8 mouse cellular contexts compared by ENCODE assay signal in genomic region chr13:35581616-35582015, GRCm38 (mm10).
DNase-seq lines count a peak whose midpoint lies in the region; ATAC-seq and TF ChIP-seq lines count a peak whose summit lies in the region.

No protein-coding gene starts in this region.

- no peak for ATAC-seq in heart, embryonic 11.5 days (replicated peaks; ENCODE audit: insufficient number of reproducible peaks, low FRiP score, low TSS enrichment)
- ATAC-seq in hindbrain, postnatal 0 days = no peak
- ATAC-seq in stomach, postnatal 0 days (ENCODE audit: low FRiP score, low TSS enrichment) = no peak
- ATAC-seq in granulocyte monocyte progenitor cell, adult 5-6 weeks (replicated peaks; ENCODE audit: poor library complexity, severe bottlenecking) = no peak

- H3K4me3 ChIP-seq in heart, embryonic 10.5 days = no peak overlapping the region
- no peak overlapping the region for H3K4me3 ChIP-seq in heart, embryonic 11.5 days (ENCODE audit: low read depth, low read length)
- H3K4me3 ChIP-seq in hindbrain, postnatal 0 days (ENCODE audit: low read length) = no peak overlapping the region
- H3K4me3 ChIP-seq in stomach, postnatal 0 days (ENCODE audit: low read depth, low read length) = no peak overlapping the region

- no peak for TF ChIP-seq EP300 in stomach, postnatal 0 days (optimal IDR thresholded peaks at IDR 0.05)

- DNase-seq in heart, embryonic 10.5 days (ENCODE audit: low spot score) = peak; percentile 70
- peak; percentile 21 for DNase-seq in right cerebral cortex, postnatal 14 days
- DNase-seq in right cerebral cortex, adult 18-20 months = no peak
- peak; percentile 44 for DNase-seq in hindbrain, postnatal 0 days (ENCODE audit: low spot score)
- peak; percentile 21 for DNase-seq in stomach, postnatal 0 days (ENCODE audit: low spot score)
- no peak for DNase-seq in thymus, postnatal 0 days (ENCODE audit: low spot score)

- H3K4me2 ChIP-seq in heart, embryonic 11.5 days = no peak overlapping the region
- H3K4me2 ChIP-seq in hindbrain, postnatal 0 days (ENCODE audit: low read depth, low read length) = no peak overlapping the region
- H3K4me2 ChIP-seq in stomach, postnatal 0 days (replicated peaks; ENCODE audit: low read depth) = no peak overlapping the region

- no peak overlapping the region for H3K9ac ChIP-seq in heart, embryonic 11.5 days (ENCODE audit: low read depth, low read length)
- H3K9ac ChIP-seq in hindbrain, postnatal 0 days (replicated peaks; ENCODE audit: low read length) = no peak overlapping the region
- no peak overlapping the region for H3K9ac ChIP-seq in stomach, postnatal 0 days (ENCODE audit: low read length)

- H3K27ac ChIP-seq in heart, embryonic 10.5 days = no peak overlapping the region
- H3K27ac ChIP-seq in heart, embryonic 11.5 days (ENCODE audit: low read depth, low read length) = no peak overlapping the region
- H3K27ac ChIP-seq in hindbrain, postnatal 0 days = no peak overlapping the region
- no peak overlapping the region for H3K27ac ChIP-seq in stomach, postnatal 0 days (replicated peaks)

- H3K4me1 ChIP-seq in heart, embryonic 10.5 days = 0 out of 2 replicates have a peak, but pooled peaks cover 5% of the 10 kb centered on the region
- H3K4me1 ChIP-seq in heart, embryonic 11.5 days (ENCODE audit: control insufficient read depth, insufficient read depth, low read length) = peaks cover 5% of the 10 kb centered on the region; the same call in 1 of the 2 replicates
- H3K4me1 ChIP-seq in hindbrain, postnatal 0 days (ENCODE audit: insufficient read depth, low read length) = no peaks in the 10 kb centered on the region
- no peaks in the 10 kb centered on the region for H3K4me1 ChIP-seq in stomach, postnatal 0 days (replicated peaks; ENCODE audit: control insufficient read depth, insufficient read depth)

- H3K27me3 ChIP-seq in heart, embryonic 10.5 days (ENCODE audit: insufficient read depth, poor library complexity, severe bottlenecking) = no peaks in the 10 kb centered on the region
- no peaks in the 10 kb centered on the region for H3K27me3 ChIP-seq in heart, embryonic 11.5 days (ENCODE audit: control insufficient read depth, insufficient read depth, low read length)
- no peaks in the 10 kb centered on the region for H3K27me3 ChIP-seq in hindbrain, postnatal 0 days (ENCODE audit: insufficient read depth, low read length)
- H3K27me3 ChIP-seq in stomach, postnatal 0 days (ENCODE audit: control insufficient read depth, insufficient read depth, low read length) = no peaks in the 10 kb centered on the region

- H3K9me3 ChIP-seq in heart, embryonic 10.5 days = no peaks in the 10 kb centered on the region
- no peaks in the 10 kb centered on the region for H3K9me3 ChIP-seq in heart, embryonic 11.5 days (replicated peaks; ENCODE audit: control insufficient read depth, low read length)
- H3K9me3 ChIP-seq in hindbrain, postnatal 0 days (ENCODE audit: low read length) = no peaks in the 10 kb centered on the region
- H3K9me3 ChIP-seq in stomach, postnatal 0 days (ENCODE audit: control insufficient read depth, low read length) = no peaks in the 10 kb centered on the region

- no peaks in the 10 kb centered on the region for H3K36me3 ChIP-seq in heart, embryonic 10.5 days
- no peaks in the 10 kb centered on the region for H3K36me3 ChIP-seq in heart, embryonic 11.5 days (ENCODE audit: control insufficient read depth, insufficient read depth, low read length)
- no peaks in the 10 kb centered on the region for H3K36me3 ChIP-seq in hindbrain, postnatal 0 days (ENCODE audit: insufficient read depth, low read length)
- no peaks in the 10 kb centered on the region for H3K36me3 ChIP-seq in stomach, postnatal 0 days (ENCODE audit: control insufficient read depth, insufficient read depth, low read length)

- TF ChIP-seq CTCF in hindbrain, postnatal 0 days (IDR thresholded peaks at IDR 0.05; ENCODE audit: low read depth) = no peak
- no peak for TF ChIP-seq CTCF in stomach, postnatal 0 days (IDR thresholded peaks at IDR 0.05; ENCODE audit: low read depth)

- WGBS in heart, embryonic 10.5 days = 19% methylated on average over 3 of the region's 3 CpGs
- WGBS in heart, embryonic 11.5 days (ENCODE audit: insufficient replicate concordance) = 12% methylated on average over 3 of the region's 3 CpGs
- 29% methylated on average over 3 of the region's 3 CpGs for WGBS in hindbrain, postnatal 0 days
- 17% methylated on average over 3 of the region's 3 CpGs for WGBS in stomach, postnatal 0 days

Comparison
In these comparisons a context has a peak if more than half of its experiments do, and no peak if none do; other contexts are left out.
1. DNase-seq: peak in heart, embryonic 10.5 days (single experiment), right cerebral cortex, postnatal 14 days (single experiment), hindbrain, postnatal 0 days (single experiment) and stomach, postnatal 0 days (single experiment); none in right cerebral cortex, adult 18-20 months (single experiment) and thymus, postnatal 0 days (single experiment).